Mouse (Mus musculus) heart, embryonic 16.5 days (tissue): ENCODE measurements at regions not wholly inside any gene's neighbourhood (a gene's known extent, or its start where the extent isn't known, plus 50 kb on each side); places are given as distances from the start of the nearest gene placed in this dataset.

Source experiments
- ATAC-seq: fragments of 200-750 bp; cut with Nextera tagmentation; replicated peaks from 2 replicates; pipeline ENCODE4 v1.8.0; 2017; ENCODE audit warnings: moderate number of reproducible peaks; ENCODE audit not compliant: insufficient read depth, low FRiP score; ENCODE audit errors: extremely low read depth
- H3K27ac ChIP-seq: fragments of 300-500 bp; sonication (generic); 2 replicates; pipeline ENCODE4 v1.5.1; 2014; ENCODE audit warnings: mild to moderate bottlenecking, low read length, control low read depth, moderate library complexity
- H3K27me3 ChIP-seq: fragments of 300-500 bp; sonication (generic); 2 replicates; pipeline ENCODE4 v1.6.1; 2014; ENCODE audit warnings: low read length, mixed read lengths; ENCODE audit not compliant: control insufficient read depth, insufficient read depth
- H3K36me3 ChIP-seq: fragments of 300-500 bp; sonication (generic); 2 replicates; pipeline ENCODE4 v1.6.1; 2014; ENCODE audit not compliant: control insufficient read depth, insufficient read depth
- H3K4me1 ChIP-seq: fragments of 300-500 bp; sonication (generic); 2 replicates; pipeline ENCODE4 v1.6.1; 2014; ENCODE audit warnings: low read length, mixed read lengths; ENCODE audit not compliant: control insufficient read depth, insufficient read depth
- H3K4me2 ChIP-seq: fragments of 300-500 bp; sonication (generic); 2 replicates; pipeline ENCODE4 v1.6.1; 2014; ENCODE audit warnings: low read depth, mild to moderate bottlenecking, control low read depth, low read length
- H3K4me3 ChIP-seq: fragments of 300-500 bp; sonication (generic); 2 replicates; pipeline ENCODE4 v1.5.1; 2014; ENCODE audit warnings: mild to moderate bottlenecking, control low read depth, low read length
- H3K9ac ChIP-seq: fragments of 300-500 bp; sonication (generic); 2 replicates; pipeline ENCODE4 v1.6.1; 2014; ENCODE audit warnings: low read length, control low read depth
- H3K9me3 ChIP-seq: fragments of 300-500 bp; sonication (generic); replicated peaks from 2 replicates; pipeline ENCODE4 v1.6.1; 2016; ENCODE audit warnings: low read length; ENCODE audit not compliant: control insufficient read depth
- WGBS: fragments of 180-500 bp; shearing (Covaris S2); extraction: QIAGEN DNeasy Blood & Tissue Kit; methylation state at CpG from one replicate; pipeline ENCODE4 v1.1.7; 2014; 5-methylcytosine and 5-hydroxymethylcytosine counted together

- Histone ChIP-seq H3K4me1 (peaks cover 4% of the 10 kb centered on the region), H3K9ac (no peak overlapping the region), H3K36me3 (no peaks in the 10 kb centered on the region), H3K9me3 (no peaks in the 10 kb centered on the region), H3K27me3 (no peaks in the 10 kb centered on the region), H3K4me2 (no peak overlapping the region), H3K27ac (peak overlapping the region; percentile 48), H3K4me3 (no peak overlapping the region)
- no peak for ATAC-seq
- WGBS: 66% methylated on average over 6 of the region's 6 CpGs
These were observed 63.3 kb upstream of the Cnksr3 start for GRCm38 (mm10) chr10:7275357-7275756.

DNA sequence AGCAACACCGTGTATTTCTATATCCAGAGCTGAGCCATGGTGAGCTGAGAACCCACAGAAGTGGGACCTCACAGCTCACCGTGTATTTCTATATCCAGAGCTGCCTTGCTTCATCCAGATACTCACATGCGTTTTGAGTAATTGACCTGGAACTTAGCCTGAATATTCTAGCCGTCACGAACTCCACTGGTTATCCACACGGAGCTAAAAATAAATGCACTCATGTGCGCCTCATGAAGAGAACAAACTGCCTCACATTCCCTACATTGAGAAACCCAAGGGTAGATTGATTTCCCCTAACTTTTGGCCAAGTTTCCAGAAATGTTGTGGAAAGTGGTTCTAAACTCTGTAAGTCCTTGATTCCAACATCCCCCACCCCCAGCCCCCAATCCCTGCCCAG lies 62.4 kb upstream of the Cnksr3 start:
- peaks cover 4% of the 10 kb centered on the region for H3K4me1 ChIP-seq
- no peaks in the 10 kb centered on the region for H3K36me3 ChIP-seq
- ATAC-seq: peak; percentile 82
- 25% methylated on average over 7 of the region's 7 CpGs for WGBS
- H3K27ac ChIP-seq: peak overlapping the region; percentile 78
- no peak overlapping the region for H3K4me3 ChIP-seq
- H3K4me2 ChIP-seq: no peak overlapping the region
- no peaks in the 10 kb centered on the region for H3K27me3 ChIP-seq
- no peaks in the 10 kb centered on the region for H3K9me3 ChIP-seq
- no peak overlapping the region for H3K9ac ChIP-seq

DNA sequence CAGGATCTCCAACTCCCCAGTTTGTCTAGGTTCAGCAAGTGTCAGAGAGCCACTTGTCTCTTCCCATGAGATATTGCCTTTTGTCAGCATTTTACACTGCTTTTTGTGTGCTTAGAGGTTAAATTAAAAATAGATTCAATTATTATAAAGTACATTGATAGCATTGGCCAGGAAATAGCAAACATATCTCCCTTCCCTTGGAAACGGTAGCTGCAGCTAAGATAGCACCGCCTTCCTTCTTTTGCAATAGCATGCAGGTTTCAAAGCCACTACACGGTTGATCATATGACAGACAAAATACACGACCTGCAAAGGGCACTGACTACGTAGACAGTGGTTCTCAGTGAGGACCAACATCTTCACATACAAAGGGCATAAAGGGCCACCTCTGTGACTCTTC lies 59.1 kb upstream of the Cnksr3 start:
- H3K27me3 ChIP-seq: no peaks in the 10 kb centered on the region
- H3K4me3 ChIP-seq: no peak overlapping the region
- no peaks in the 10 kb centered on the region for H3K36me3 ChIP-seq
- no peak overlapping the region for H3K4me2 ChIP-seq
- H3K9me3 ChIP-seq: no peaks in the 10 kb centered on the region
- 35% methylated on average over 5 of the region's 5 CpGs for WGBS
- no peak for ATAC-seq
- H3K9ac ChIP-seq: no peak overlapping the region
- H3K27ac ChIP-seq: no peak overlapping the region
- H3K4me1 ChIP-seq: peaks cover 4% of the 10 kb centered on the region

GRCm38 (mm10) chr10:7268386-7269033 lies 56.5 kb upstream of the Cnksr3 start:
- H3K27me3 ChIP-seq: no peaks in the 10 kb centered on the region
- 70% methylated on average over 9 of the region's 9 CpGs for WGBS
- H3K36me3 ChIP-seq: no peaks in the 10 kb centered on the region
- no peak for ATAC-seq
- H3K9ac ChIP-seq: no peak overlapping the region
- H3K27ac ChIP-seq: no peak overlapping the region
- no peak overlapping the region for H3K4me2 ChIP-seq
- peaks cover 2% of the 10 kb centered on the region; the same call in 1 of the 2 replicates for H3K4me1 ChIP-seq
- H3K9me3 ChIP-seq: no peaks in the 10 kb centered on the region
- no peak overlapping the region for H3K4me3 ChIP-seq

GRCm38 (mm10) chr10:7267903-7268302 lies 55.9 kb upstream of the Cnksr3 start:
- no peak for ATAC-seq
- no peak overlapping the region for H3K4me2 ChIP-seq
- no peak overlapping the region for H3K4me3 ChIP-seq
- WGBS: 82% methylated on average over 4 of the region's 4 CpGs
- H3K9ac ChIP-seq: no peak overlapping the region
- no peaks in the 10 kb centered on the region for H3K9me3 ChIP-seq
- H3K27me3 ChIP-seq: no peaks in the 10 kb centered on the region
- H3K27ac ChIP-seq: no peak overlapping the region
- peaks cover 2% of the 10 kb centered on the region; the same call in 1 of the 2 replicates for H3K4me1 ChIP-seq
- H3K36me3 ChIP-seq: no peaks in the 10 kb centered on the region

GRCm38 (mm10) chr10:7267106-7267505 lies 55.1 kb upstream of the Cnksr3 start:
- no peaks in the 10 kb centered on the region for H3K36me3 ChIP-seq
- no peak overlapping the region for H3K4me2 ChIP-seq
- no peak for ATAC-seq
- no peak overlapping the region for H3K4me3 ChIP-seq
- H3K27ac ChIP-seq: no peak overlapping the region
- no peak overlapping the region for H3K9ac ChIP-seq
- peaks cover 2% of the 10 kb centered on the region; the same call in 1 of the 2 replicates for H3K4me1 ChIP-seq
- H3K27me3 ChIP-seq: no peaks in the 10 kb centered on the region
- H3K9me3 ChIP-seq: no peaks in the 10 kb centered on the region
- WGBS: 77% methylated on average over 4 of the region's 4 CpGs

DNA sequence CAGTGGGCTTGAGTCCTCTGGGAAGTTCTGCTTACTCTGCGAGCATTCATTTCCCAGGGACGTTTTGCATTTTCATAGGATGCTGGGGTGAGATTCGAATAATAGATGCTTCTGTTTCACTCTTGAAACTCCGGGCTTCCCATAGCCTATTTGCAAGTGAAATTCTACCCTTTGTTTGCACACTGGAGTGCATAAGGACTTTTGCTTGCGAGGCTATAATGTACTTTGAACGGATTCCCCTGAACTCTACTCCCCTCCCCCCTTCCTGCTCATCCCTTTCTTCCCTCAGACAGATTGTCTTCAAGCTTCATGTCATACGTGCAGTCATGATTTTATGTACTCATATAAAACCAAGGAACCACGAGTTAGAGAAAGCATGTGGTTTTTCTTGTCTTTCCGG lies 53.4 kb upstream of the Cnksr3 start:
- no peak overlapping the region for H3K27ac ChIP-seq
- no peak for ATAC-seq
- H3K36me3 ChIP-seq: no peaks in the 10 kb centered on the region
- no peak overlapping the region for H3K9ac ChIP-seq
- no peaks in the 10 kb centered on the region; the same call in 1 of the 2 replicates for H3K4me1 ChIP-seq
- no peak overlapping the region for H3K4me2 ChIP-seq
- no peaks in the 10 kb centered on the region for H3K9me3 ChIP-seq
- no peak overlapping the region for H3K4me3 ChIP-seq
- WGBS: 60% methylated on average over 9 of the region's 9 CpGs
- no peaks in the 10 kb centered on the region for H3K27me3 ChIP-seq

GRCm38 (mm10) chr10:7264721-7265120 lies 52.7 kb upstream of the Cnksr3 start:
- H3K4me3 ChIP-seq: no peak overlapping the region
- H3K9me3 ChIP-seq: no peaks in the 10 kb centered on the region
- H3K27ac ChIP-seq: no peak overlapping the region
- 86% methylated on average over 4 of the region's 4 CpGs for WGBS
- no peaks in the 10 kb centered on the region for H3K27me3 ChIP-seq
- no peak overlapping the region for H3K4me2 ChIP-seq
- no peaks in the 10 kb centered on the region for H3K36me3 ChIP-seq
- no peak for ATAC-seq
- H3K4me1 ChIP-seq: no peaks in the 10 kb centered on the region; the same call in 1 of the 2 replicates
- H3K9ac ChIP-seq: no peak overlapping the region
